In genomic region chr12:86948627-86949026, GRCm38 (mm10) we compare ENCODE assay signal across 8 mouse cellular contexts. TPM values are rescaled to one million over a fixed set of nuclear protein-coding genes. Genes with fewer than 3 reads are reported as not detected.
A peak's percentile ranks its signal among the peaks of the same experiment; 100 is the strongest.
DNase-seq lines count a peak whose midpoint lies in the region; ATAC-seq and TF ChIP-seq lines count a peak whose summit lies in the region.

No protein-coding gene starts in this region.

- H3K9me3 ChIP-seq in CH12.LX (replicated peaks; ENCODE audit: low read length), result no peaks in the 10 kb centered on the region
- H3K9me3 ChIP-seq in forebrain, embryonic 11.5 days (ENCODE audit: control insufficient read depth, low read length), result no peaks in the 10 kb centered on the region
- H3K9me3 ChIP-seq in kidney, postnatal 0 days (replicated peaks; ENCODE audit: low read length), result no peaks in the 10 kb centered on the region
- H3K9me3 ChIP-seq in midbrain, embryonic 15.5 days, result no peaks in the 10 kb centered on the region

- peak; percentile 60 for DNase-seq in adrenal gland, adult 2 months
- no peak for DNase-seq in adrenal gland, postnatal 25 days
- no peak for DNase-seq in CH12.LX (ENCODE audit: extremely low read depth)
- DNase-seq in forebrain, embryonic 11.5 days (ENCODE audit: low spot score), result no peak
- peak; percentile 68 for DNase-seq in kidney, postnatal 0 days (ENCODE audit: low spot score)
- DNase-seq in frontal cortex, postnatal 14 days (ENCODE audit: low spot score in 2 of 2), result no peak
- DNase-seq in urinary bladder, postnatal 4 days (ENCODE audit: low spot score in 2 of 2), result no peak

- peak overlapping the region; percentile 41; the same call in 1 of the 2 replicates for H3K27ac ChIP-seq in CH12.LX (ENCODE audit: insufficient read depth, low read depth)
- no peak overlapping the region for H3K27ac ChIP-seq in forebrain, embryonic 11.5 days (ENCODE audit: low read depth, low read length)
- H3K27ac ChIP-seq in kidney, postnatal 0 days, result 0 out of 2 replicates have a peak overlapping the region, but pooled peaks have one; percentile 99
- H3K27ac ChIP-seq in midbrain, embryonic 15.5 days, result no peak overlapping the region

- ATAC-seq in forebrain, embryonic 11.5 days (replicated peaks; ENCODE audit: low FRiP score), result no peak
- ATAC-seq in kidney, postnatal 0 days (replicated peaks; ENCODE audit: low FRiP score, low read depth), result no peak
- ATAC-seq in midbrain, embryonic 15.5 days (replicated peaks), result no peak

- peaks cover 11 to 16% of the 10 kb centered on the region in 2 experiments for H3K36me3 ChIP-seq in CH12.LX (replicated peaks in 1 of 2; ENCODE audit: control insufficient read depth in 1 of 2, insufficient read depth in 1 of 2, low read length in 1 of 2)
- no peaks in the 10 kb centered on the region for H3K36me3 ChIP-seq in forebrain, embryonic 11.5 days (ENCODE audit: control insufficient read depth, insufficient read depth, low read length)
- no peaks in the 10 kb centered on the region for H3K36me3 ChIP-seq in kidney, postnatal 0 days (ENCODE audit: insufficient read depth, low read length)
- H3K36me3 ChIP-seq in midbrain, embryonic 15.5 days (replicated peaks), result no peaks in the 10 kb centered on the region

- peak overlapping the region; percentile 68 to 82 (median 72) for H3K4me3 ChIP-seq in CH12.LX (replicated peaks in 1 of 3; ENCODE audit: low read depth in 2 of 3, low read length in 2 of 3, poor library complexity in 1 of 3)
- H3K4me3 ChIP-seq in forebrain, embryonic 11.5 days (ENCODE audit: low read depth, low read length), result peak overlapping the region; percentile 71; the same call in 1 of the 2 replicates
- H3K4me3 ChIP-seq in kidney, postnatal 0 days (replicated peaks; ENCODE audit: low read depth, low read length), result no peak overlapping the region
- peak overlapping the region; percentile 58; the same call in 1 of the 2 replicates for H3K4me3 ChIP-seq in midbrain, embryonic 15.5 days

- H3K27me3 ChIP-seq in CH12.LX (replicated peaks), result no peaks in the 10 kb centered on the region
- no peaks in the 10 kb centered on the region for H3K27me3 ChIP-seq in forebrain, embryonic 11.5 days (ENCODE audit: control insufficient read depth, insufficient read depth, low read length)
- H3K27me3 ChIP-seq in kidney, postnatal 0 days (ENCODE audit: insufficient read depth, low read length), result no peaks in the 10 kb centered on the region
- no peaks in the 10 kb centered on the region for H3K27me3 ChIP-seq in midbrain, embryonic 15.5 days (replicated peaks)

- peak overlapping the region; percentile 100 for H3K4me2 ChIP-seq in CH12.LX (ENCODE audit: insufficient read depth, low read depth, poor library complexity, severe bottlenecking)
- H3K4me2 ChIP-seq in forebrain, embryonic 11.5 days (ENCODE audit: low read depth, low read length, severe bottlenecking), result peak overlapping the region; percentile 90
- peak overlapping the region; percentile 80; the same call in 1 of the 2 replicates for H3K4me2 ChIP-seq in kidney, postnatal 0 days (ENCODE audit: low read length)
- peak overlapping the region; percentile 80 for H3K4me2 ChIP-seq in midbrain, embryonic 15.5 days

- TF ChIP-seq RAD21 in CH12.LX (IDR thresholded peaks at IDR 0.05; ENCODE audit: low read depth, low read length), result no peak

- TF ChIP-seq POLR2A in CH12.LX (IDR thresholded peaks at IDR 0.05; ENCODE audit: low read depth, low read length), result no peak

- dilution Hi-C loops in CH12.LX (cut with MboI; ENCODE audit: extremely low pct_ligation_motif_present, extremely low pct_unique_long_range_greater_than_20kb, low sequenced_read_pairs), result no loop called here

- no peak for TF ChIP-seq EP300 in CH12.LX (IDR thresholded peaks at IDR 0.05; ENCODE audit: low read length)

- 72% methylated on average over 6 of the region's 6 CpGs for WGBS in forebrain, embryonic 11.5 days
- WGBS in kidney, postnatal 0 days, result 15% methylated on average over 6 of the region's 6 CpGs
- 65% methylated on average over 6 of the region's 6 CpGs for WGBS in midbrain, embryonic 15.5 days

- in situ Hi-C loops in CH12.LX (cut with MboI; ENCODE audit: low pct_ligation_motif_present, low pct_unique_long_range_greater_than_20kb, low sequenced_read_pairs), result no loop called here

- peak overlapping the region; percentile 84; the same call in 1 of the 2 replicates for H3K9ac ChIP-seq in CH12.LX (ENCODE audit: insufficient read depth, low read depth)
- peak overlapping the region; percentile 97; the same call in 1 of the 2 replicates for H3K9ac ChIP-seq in forebrain, embryonic 11.5 days (ENCODE audit: low read length)
- H3K9ac ChIP-seq in kidney, postnatal 0 days (ENCODE audit: low read depth, low read length), result no peak overlapping the region
- H3K9ac ChIP-seq in midbrain, embryonic 15.5 days, result no peak overlapping the region

- no peak for TF ChIP-seq CTCF in CH12.LX (conservative IDR thresholded peaks at IDR 0.05 in 1 of 2, IDR thresholded peaks at IDR 0.05 in 1 of 2; ENCODE audit: low read depth in 2 of 2, low read length in 2 of 2)
- no peak for TF ChIP-seq CTCF in kidney, postnatal 0 days (IDR thresholded peaks at IDR 0.05; ENCODE audit: low read depth)

- H3K79me2 ChIP-seq in CH12.LX (replicated peaks; ENCODE audit: control insufficient read depth, extremely low read depth, insufficient read depth, poor library complexity, severe bottlenecking), result peaks cover 34% of the 10 kb centered on the region

- peaks cover 0 to 36% of the 10 kb centered on the region in 2 experiments; a peak in 2 of 4 replicates for H3K4me1 ChIP-seq in CH12.LX (ENCODE audit: control insufficient read depth in 1 of 2, insufficient read depth in 2 of 2)
- H3K4me1 ChIP-seq in forebrain, embryonic 11.5 days (replicated peaks; ENCODE audit: control insufficient read depth, insufficient read depth, low read length), result peaks cover 16% of the 10 kb centered on the region
- peaks cover 16% of the 10 kb centered on the region for H3K4me1 ChIP-seq in kidney, postnatal 0 days (replicated peaks; ENCODE audit: insufficient read depth, low read length)
- peaks cover 45% of the 10 kb centered on the region for H3K4me1 ChIP-seq in midbrain, embryonic 15.5 days

TF ChIP-seq in CH12.LX, 34 proteins besides CTCF, POLR2A, EP300 and RAD21:
- TF ChIP-seq SIN3A (IDR thresholded peaks at IDR 0.05; ENCODE audit: low read length), result peak; percentile 24; the same call in 1 of the 2 replicates
- no peak for TF ChIP-seq GABPA (IDR thresholded peaks at IDR 0.05; ENCODE audit: insufficient replicate concordance, low read depth, low read length)
- TF ChIP-seq MYC (IDR thresholded peaks at IDR 0.05; ENCODE audit: low read depth, low read length), result no peak
- peak; percentile 85 for TF ChIP-seq BHLHE40 (IDR thresholded peaks at IDR 0.05; ENCODE audit: low read depth, low read length)
- no peak for TF ChIP-seq POLR2AphosphoS2 (IDR thresholded peaks at IDR 0.05; ENCODE audit: low read depth, low read length)
- no peak; the same call in 1 of the 2 replicates for TF ChIP-seq ETS1 (conservative IDR thresholded peaks at IDR 0.05; ENCODE audit: low read depth, low read length)
- TF ChIP-seq MXI1 (IDR thresholded peaks at IDR 0.05; ENCODE audit: low read depth, low read length), result peak; percentile 84; the same call in 1 of the 2 replicates
- TF ChIP-seq MAZ (IDR thresholded peaks at IDR 0.05; ENCODE audit: low read depth, low read length), result no peak
- TF ChIP-seq PAX5 (IDR thresholded peaks at IDR 0.05; ENCODE audit: low read length), result no peak
- TF ChIP-seq CHD2 (IDR thresholded peaks at IDR 0.05; ENCODE audit: low read length), result no peak
- TF ChIP-seq MAX (IDR thresholded peaks at IDR 0.05; ENCODE audit: low read length), result peak; percentile 76

RNA-seq across cellular contexts. Expression of gene Cipc, which starts 1.8 kb away (rescaled TPM):
- 10 to 100 TPM; 17.9 to 29.3 TPM for total RNA-seq in adrenal gland, adult 2 months (2021)
- polyA plus RNA-seq in adrenal gland, adult 2 months (2012; rRNA removed), result 38.5 and 39.8 TPM in 2 replicates
- total RNA-seq in adrenal gland, postnatal 25 days (2021), result 29.9 and 31.0 TPM in 2 replicates
- total RNA-seq in CH12.LX (2012; rRNA removed) (18.7 and 19.6 TPM in 2 replicates), CH12.LX (2014; rRNA removed) (15.7 and 16.7 TPM in 2 replicates)
- 17.5 and 20.5 TPM in 2 replicates for polyA plus RNA-seq in CH12.LX (2012; ENCODE audit: insufficient read length, low read depth)
- 46.5 and 48.7 TPM in 2 replicates for polyA plus RNA-seq in forebrain, embryonic 11.5 days (2014; fragmentation: Nextera tagmentation; extraction: Ambion mirVana)
- 14.8 and 16.1 TPM in 2 replicates for polyA plus RNA-seq in kidney, postnatal 0 days (2015; fragmentation: Nextera tagmentation; extraction: Ambion mirVana)
- 55.0 and 56.0 TPM in 2 replicates for polyA plus RNA-seq in midbrain, embryonic 15.5 days (2015; fragmentation: Nextera tagmentation; extraction: Ambion mirVana)

RNA-seq across cellular contexts. Expression of gene Zdhhc22, which starts 41.6 kb away (rescaled TPM):
- 1 to 10 TPM; 1.2 to 1.4 TPM for total RNA-seq in adrenal gland, adult 2 months (2021)
- 3.1 and 5.2 TPM in 2 replicates for polyA plus RNA-seq in adrenal gland, adult 2 months (2012; rRNA removed)
- total RNA-seq in adrenal gland, postnatal 25 days (2021), result 0.86 and 1.9 TPM in 2 replicates
- total RNA-seq in CH12.LX (2012; rRNA removed) (not detected in 2 replicates), CH12.LX (2014; rRNA removed) (not detected in 2 replicates)
- not detected in 2 replicates for polyA plus RNA-seq in CH12.LX (2012; ENCODE audit: insufficient read length, low read depth)
- polyA plus RNA-seq in forebrain, embryonic 11.5 days (2014; fragmentation: Nextera tagmentation; extraction: Ambion mirVana), result 0.15 and 0.17 TPM in 2 replicates
- 0.03 TPM in 1 of 2 replicates, not detected in the other for polyA plus RNA-seq in kidney, postnatal 0 days (2015; fragmentation: Nextera tagmentation; extraction: Ambion mirVana)
- 17.8 and 21.8 TPM in 2 replicates for polyA plus RNA-seq in midbrain, embryonic 15.5 days (2015; fragmentation: Nextera tagmentation; extraction: Ambion mirVana)

Comparison
In these comparisons a context has a peak if more than half of its experiments do, and no peak if none do; other contexts are left out.
1. DNase-seq: peak in adrenal gland, adult 2 months (single experiment) and kidney, postnatal 0 days (single experiment); none in adrenal gland, postnatal 25 days (single experiment), CH12.LX (single experiment), forebrain, embryonic 11.5 days (single experiment), frontal cortex, postnatal 14 days (0 of 2) and urinary bladder, postnatal 4 days (0 of 2).
2. H3K27ac ChIP-seq: peak in CH12.LX (single experiment) and kidney, postnatal 0 days (single experiment); none in forebrain, embryonic 11.5 days (single experiment) and midbrain, embryonic 15.5 days (single experiment).
3. H3K9ac ChIP-seq: peak in CH12.LX (single experiment) and forebrain, embryonic 11.5 days (single experiment); none in kidney, postnatal 0 days (single experiment) and midbrain, embryonic 15.5 days (single experiment).
4. Peak in every context shown above with its lines, with median percentiles within 50 percentile points of each other: H3K4me2 ChIP-seq.